Mouse (Mus musculus): ENCODE measurements at regions not wholly inside any gene's neighbourhood (a gene's known extent, or its start where the extent isn't known, plus 50 kb on each side); places are given as distances from the start of the nearest gene placed in this dataset.

DNA sequence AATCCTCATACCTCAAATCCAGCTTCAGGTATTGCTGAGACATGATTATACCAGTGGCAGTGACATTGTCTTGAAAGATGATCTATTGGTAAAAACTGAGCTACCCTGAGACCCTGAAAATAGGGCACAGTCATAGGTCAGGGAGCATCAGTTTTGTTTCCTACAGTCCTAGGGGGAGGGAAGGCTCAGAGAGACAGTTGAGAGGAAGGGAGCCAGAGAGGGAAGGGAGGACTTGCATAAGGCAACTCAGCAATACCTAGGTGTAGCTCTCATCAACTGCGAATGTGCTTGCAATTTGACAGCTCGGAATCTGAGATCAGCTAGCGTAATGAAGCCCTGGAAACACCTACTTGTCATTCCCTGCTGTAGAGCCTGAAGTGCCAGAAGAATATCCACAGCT lies 334.4 kb upstream of the Cxxc4 start:
- TF ChIP-seq POLR2A (IDR thresholded peaks at IDR 0.05; ENCODE audit: borderline replicate concordance, control insufficient read depth, low read depth, low read length) (no peak), CTCF (IDR thresholded peaks at IDR 0.05; ENCODE audit: control insufficient read depth, insufficient read depth, low read length) (no peak)

All from bone marrow, adult 2 months (tissue).